Mouse (Mus musculus) spleen, adult 12 weeks (tissue): ENCODE data around the gene Gm20547.
"Not testable (repeated sequence)": the region's sequence is repeated elsewhere in the genome, so short reads cannot be mapped to it uniquely, and the experiment has no call there.

Source experiments
- DNase-seq: peaks from one replicate; pipeline ENCODE4 v3.0.0; 2022; ENCODE audit warnings: low spot score

Gene Gm20547

DNA sequence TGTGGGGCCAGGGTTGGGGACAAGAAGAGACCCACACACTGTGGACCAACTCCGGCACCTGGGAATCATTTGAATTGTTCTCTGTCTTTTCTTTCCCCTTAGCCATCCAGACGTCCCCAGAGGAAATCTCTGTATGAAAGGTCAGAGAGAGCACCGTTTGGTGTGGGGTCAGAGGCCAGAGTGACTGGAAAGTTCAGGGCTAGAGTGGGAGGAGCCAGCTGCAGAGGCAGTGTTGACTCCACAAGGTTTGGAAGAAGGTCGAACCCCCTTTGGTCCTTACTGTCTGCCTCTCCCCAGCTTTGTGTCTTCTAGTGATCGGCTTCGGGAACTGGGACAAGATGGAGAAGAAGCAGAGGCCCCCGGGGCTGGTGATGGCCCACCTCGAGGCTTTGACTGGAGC lies 28.3 kb downstream of the Gm20547 start:
- no peak for DNase-seq

DNA sequence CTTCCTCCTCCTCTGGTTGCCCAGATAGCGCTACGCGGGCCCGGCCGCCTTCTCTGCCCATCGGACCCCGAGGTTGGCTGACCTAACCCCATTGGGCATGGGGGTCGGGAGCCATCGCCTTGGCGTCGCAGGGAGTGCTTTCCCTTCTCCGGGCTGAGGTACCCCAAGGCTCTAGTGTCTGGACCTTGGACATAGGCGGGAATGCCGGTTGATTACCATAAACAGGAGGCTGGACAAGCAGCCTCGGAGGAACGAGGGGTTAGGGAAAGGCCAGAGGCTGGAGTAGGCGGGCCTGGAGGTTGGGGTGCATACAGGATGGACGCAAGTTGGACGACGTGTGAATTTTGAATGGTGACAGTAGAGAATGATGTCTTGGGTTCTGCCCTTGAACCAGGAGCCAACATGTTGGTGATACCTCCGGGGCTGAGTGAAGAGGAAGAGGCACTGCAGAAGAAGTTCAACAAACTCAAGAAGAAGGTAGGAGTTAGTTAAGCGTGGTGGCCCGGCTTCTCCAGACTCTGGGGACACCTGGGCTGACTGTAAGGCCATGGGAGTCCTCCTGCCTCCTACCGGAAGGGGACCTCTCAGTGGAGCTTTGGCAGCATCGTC lies 31.2 kb downstream of the Gm20547 start:
- DNase-seq = no peak

DNA sequence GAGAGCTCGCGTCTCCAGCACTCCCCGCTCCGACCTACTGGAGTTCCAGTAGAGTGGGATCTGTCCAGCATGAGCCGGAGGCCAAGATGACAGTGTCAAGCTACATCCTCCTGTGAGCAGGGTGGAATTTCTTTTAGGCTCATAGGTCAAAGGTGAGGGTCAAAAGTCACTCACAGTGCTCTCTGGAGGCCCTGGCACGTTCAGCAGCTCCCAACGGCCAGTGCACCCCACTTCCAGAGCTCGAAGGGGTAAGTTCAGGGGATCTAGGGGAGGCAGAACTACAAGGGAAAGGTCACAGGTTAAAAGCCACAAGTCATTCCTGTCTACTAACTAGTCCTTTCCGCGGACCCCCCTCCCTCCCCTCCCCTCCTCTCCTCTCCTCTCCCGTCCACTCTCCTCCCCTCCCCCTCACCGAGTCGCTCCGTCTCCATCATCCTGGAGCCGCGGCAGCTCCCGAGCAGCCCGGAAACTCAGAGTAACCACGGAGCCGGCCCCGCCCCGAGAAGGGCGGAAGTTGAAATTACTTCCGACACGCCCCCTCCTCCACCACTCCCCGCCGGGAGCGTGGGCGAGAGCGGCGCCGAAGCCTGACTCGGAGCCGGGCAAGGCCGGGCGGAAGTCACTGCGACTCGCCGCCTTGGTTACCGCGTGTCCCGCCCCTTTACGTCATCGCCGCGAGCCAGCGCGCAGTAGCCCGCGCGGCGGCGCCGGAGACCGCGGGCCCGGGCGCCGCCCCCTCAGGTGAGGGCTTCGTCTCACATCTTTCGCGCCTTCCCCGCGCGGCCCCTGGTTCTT lies 31.9 kb downstream of the Gm20547 start, which contains the start of the genes Skiv2l and Nelfe:
Skiv2l (minus strand) TSS at position 489 of the 795 bp plus-strand sequence.
Nelfe (plus strand) TSS at position 670 of the 795 bp plus-strand sequence.
- peak; percentile 97 for DNase-seq

DNA sequence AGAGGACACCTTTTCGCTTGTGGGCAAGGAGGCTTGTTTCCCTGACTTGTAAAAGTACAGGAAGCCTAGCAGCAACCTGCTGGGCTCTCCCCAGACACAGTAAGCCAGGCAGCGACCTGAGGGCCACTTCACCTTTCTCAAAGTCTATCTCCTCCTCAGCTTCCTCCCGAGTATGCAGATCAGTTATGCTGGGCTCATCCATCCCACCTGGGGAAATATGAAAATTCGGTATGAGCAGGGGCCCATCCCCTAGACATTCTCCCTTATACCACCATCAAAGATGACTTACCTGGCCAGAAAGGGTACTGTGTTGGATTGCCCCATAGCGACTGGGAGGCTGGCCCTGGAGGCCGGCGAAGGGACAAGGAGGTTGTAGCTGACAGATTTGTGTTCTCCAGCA lies 34.2 kb downstream of the Gm20547 start:
- no peak for DNase-seq

DNA sequence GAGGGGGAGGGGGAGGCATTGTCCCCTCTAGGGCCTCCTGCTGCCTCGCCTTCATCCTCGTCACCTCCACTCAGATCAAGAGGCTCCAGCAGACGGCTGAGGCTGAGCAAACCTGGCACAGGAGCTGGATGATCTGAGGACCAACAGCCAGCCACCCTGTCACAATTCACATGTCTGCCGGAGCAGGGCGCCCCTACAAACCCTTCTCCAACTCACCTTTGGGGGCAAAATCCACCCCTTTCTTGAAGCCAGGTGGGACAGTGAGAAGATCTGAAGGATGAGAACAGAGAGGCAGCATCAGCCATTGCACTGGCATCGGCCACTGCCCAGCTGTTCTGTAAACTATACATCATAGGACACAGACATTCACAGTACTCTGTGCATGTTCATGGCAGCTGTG lies 34.6 kb downstream of the Gm20547 start:
- DNase-seq = no peak

DNA sequence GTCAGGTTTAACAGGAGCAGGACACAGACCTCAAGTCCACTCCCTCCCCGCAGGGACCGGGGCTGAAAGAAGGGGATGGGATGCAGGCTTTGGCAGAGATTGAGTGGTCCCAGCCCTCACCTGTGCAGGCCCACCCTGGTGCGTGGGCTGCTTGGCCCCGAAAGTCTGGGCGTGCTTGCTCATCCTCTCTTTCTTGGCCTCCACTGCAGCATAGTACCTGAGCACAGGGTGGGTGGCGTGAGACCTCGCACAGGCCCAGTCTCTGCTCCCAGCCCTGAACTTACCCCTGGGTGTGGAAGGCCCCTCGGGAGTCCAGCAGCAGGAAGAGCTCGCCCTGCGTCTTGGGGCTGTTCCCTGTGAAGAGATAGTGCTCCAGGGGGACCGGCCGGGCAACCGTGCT lies 37.0 kb downstream of the Gm20547 start:
- no peak for DNase-seq

DNA sequence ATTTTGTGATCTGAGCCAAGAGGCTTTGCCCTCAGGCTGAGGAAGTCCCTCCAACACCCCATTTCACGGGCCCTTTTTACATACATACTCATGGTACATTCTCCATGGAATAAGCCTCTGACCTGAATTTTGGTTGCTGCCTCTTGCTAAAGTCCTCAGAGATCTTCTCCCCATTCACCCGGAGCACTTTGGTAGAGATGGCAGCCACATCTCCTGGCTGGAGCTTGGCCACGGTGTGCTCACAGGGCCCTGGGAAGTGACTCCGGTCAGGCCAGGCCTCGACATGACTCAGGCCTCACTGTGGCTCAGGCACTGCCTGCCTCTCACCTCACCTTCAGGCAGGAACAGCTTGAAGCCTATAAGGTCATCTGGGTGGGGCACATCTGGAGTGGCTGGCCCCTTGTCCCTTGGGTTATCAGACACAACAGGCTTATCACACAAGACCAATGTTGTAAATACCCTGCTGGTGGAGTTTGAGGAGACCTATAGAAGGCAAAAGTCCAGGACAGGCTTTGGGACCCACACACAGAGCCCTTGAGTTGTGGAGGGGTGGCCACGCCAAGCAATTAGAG lies 41.0 kb downstream of the Gm20547 start:
- no peak for DNase-seq

DNA sequence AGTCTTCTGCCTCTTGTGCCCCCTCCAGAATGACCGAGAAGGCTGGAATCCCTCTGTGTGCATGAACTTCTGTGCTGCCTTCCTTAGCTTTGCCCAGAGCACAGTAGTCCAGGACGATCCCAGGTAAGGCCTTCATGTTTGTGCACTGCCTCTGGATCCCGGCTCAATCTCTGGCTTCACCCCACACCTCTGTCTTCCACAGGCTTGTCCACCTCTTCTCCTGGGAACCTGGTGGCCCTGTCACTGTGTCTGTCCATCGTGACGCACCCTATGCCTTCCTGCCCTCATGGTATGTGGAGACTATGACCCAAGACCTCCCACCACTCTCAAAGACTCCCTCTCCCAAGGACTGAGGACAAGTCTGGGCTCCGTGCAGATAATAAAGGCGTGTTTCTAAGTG lies 43.1 kb downstream of the Gm20547 start:
- no peak for DNase-seq

DNA sequence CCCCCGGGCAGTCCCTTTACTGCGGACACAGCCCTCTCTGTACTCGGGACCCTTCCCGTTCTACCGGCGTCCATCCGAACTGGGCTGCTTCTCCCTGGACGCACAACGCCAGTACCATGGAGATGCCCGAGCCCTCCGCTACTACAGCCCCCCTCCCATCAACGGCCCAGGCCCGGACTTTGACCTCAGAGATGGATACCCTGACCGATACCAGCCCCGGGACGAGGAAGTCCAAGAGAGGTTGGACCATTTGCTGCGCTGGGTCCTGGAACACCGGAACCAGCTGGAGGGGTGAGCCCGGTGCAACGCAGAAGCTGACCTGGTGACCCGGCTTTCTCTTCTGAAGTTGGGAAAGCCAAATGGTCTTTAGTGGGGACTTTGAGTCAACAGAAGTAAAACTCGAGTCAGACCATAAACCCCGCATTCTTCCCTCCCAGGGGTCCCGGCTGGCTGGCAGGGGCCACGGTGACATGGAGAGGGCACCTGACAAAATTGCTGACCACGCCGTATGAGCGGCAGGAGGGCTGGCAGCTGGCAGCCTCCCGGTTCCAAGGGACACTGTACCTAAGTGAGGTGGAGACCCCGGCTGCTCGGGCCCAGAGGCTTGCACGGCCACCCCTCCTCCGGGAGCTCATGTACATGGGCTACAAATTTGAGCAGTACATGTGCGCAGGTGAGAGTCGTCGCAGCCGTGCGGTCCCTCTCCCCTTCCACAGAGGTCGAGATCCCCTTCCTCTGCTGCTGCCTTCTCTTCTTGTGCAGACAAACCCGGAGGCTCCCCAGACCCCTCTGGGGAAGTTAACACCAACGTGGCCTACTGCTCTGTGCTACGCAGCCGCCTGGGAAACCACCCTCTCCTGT lies 44.1 kb downstream of the Gm20547 start:
- DNase-seq = no peak

DNA sequence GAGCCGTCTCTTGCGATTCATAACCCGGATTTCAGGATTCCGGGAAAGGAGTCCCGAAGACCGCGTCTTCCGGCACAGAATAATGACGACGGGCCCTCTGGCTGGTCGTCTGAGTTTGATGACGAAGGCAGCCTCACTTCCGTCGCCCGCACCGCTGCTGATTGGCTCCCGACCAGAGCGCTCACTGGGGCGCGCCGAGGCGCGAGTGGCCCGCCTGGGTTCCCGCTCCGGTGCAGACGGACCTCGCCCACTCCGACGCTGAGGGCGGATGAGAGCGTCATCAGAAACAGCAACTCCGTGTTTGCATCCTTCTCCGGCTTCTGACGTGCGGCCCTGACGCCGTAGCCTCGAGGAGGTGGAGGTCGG lies 45.0 kb downstream of the Gm20547 start, which contains the start of the genes Stk19 and Dxo:
Stk19 (minus strand) TSS at position 90 of the 366 bp plus-strand sequence.
Dxo (plus strand) TSS at position 164 of the 366 bp plus-strand sequence.
- DNase-seq = peak; percentile 89

DNA sequence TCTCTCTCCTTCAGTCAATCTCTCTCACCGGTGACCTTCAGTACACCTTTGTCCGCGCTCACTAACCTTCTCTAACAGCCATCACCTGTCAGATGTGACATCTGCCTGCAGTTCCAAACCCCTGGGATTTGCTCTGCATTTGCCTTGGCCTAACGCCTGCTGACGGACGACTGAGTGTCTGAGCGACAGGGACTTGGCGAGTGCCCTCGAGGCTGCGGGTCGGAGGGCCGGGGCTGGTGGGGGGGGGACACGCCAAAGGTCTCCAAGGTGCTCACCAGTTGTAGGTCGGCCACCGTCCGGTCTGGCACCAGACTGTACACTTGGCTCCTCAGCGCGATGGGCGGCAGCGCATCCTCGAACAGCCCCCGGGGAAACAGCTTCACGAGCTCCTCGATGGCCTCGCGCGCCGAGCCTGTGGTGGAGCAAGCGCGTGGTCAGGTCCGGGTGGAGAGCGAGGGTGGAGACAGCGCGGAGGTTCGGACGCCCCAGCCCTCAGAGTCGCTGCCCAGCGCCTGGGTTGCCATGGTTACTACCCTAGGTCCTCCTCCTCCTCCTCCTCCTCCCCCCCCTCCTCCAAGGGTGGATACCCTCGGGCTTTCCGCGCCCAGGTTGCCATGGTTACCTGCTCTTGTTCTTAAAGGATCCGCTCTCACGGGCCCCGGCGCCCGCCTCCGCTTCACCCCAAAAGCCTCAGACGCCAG lies 45.5 kb downstream of the Gm20547 start:
- no peak for DNase-seq

DNA sequence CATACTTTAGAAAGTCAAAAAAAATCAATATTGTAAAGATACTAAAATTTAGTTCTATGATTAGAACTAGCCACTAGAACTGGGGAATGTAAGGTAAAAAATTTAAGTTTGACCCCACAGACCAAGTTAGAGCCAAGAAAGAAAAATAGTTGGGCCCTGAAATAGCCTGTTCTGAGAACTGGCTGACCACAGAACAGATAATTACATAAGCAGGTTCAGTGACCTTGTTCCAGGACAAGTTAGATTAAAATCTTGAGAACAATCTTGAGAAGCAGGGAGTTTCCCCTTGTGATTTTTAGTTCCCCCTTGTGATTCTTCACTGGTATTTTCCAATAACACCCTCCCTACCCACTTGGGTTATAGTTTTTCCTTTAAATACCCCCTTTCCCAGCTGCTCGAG lies 51.1 kb downstream of the Gm20547 start:
- DNase-seq = not testable (repeated sequence)

DNA sequence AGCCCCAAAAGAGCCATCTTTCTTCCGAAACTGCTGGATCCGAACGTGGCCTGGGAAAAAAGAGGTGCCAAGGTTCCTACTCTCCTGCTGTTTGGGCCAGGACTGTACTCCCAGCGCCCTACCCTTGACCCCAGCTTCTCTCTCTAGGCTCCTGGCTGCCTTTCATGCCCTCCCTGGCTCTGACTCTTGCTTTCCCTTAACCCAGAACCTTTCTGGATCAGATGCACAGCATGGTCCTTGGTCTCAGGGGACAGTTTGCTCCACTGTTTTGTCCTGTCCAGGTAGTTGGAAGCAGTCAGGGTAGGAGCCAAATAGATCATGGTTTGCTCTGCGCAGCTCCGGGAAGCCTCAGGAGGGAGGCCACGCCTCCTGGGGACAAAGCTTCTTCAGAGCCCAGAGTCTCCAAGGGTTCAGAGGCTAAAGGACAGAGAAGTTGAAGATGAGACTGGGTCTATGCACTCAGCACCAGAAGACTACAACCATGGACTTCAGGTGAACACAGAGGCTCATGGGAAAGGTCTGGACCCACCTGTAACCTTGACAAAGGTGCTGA lies 66.9 kb downstream of the Gm20547 start:
- no peak for DNase-seq

DNA sequence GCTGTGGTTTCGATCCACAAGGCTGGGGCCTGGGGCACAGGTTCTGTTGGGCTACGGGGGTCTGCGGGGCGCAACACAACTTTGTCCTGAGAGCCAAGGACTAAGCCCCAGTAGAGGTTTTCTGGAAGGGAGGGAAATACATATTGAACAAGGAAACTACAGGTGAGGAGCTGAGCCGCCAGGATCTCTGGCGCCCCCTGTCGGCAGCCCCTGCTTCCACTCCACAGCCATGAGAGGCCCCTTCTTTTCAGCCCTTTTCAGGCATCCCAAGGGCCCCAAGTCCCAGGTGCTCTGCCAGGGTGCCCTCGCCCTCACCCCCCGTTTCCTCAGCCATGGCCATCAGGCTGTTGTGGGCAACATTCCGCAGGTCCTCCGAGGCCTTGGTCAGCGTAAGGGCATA lies 68.1 kb downstream of the Gm20547 start:
- DNase-seq = not testable (repeated sequence)

DNA sequence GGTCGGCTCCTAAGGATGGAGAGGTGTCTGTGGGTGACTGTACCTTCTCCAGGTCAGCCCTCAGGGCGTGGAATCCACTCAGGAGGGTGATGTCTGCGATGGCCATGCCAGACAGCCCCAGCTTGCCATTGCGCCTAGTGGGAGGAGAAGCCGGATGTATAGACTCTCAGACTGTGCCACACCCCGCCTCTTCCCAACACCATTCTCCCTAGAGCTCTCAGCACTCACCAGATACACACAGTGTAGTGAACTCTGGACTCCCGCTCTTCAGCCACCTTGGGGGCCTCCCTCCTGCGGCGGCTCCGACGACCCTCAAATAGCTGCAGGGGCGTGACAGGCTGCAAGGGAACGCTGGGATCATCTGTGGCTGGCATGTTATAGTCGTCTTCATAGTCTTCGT lies 70.6 kb downstream of the Gm20547 start:
- DNase-seq = no peak

DNA sequence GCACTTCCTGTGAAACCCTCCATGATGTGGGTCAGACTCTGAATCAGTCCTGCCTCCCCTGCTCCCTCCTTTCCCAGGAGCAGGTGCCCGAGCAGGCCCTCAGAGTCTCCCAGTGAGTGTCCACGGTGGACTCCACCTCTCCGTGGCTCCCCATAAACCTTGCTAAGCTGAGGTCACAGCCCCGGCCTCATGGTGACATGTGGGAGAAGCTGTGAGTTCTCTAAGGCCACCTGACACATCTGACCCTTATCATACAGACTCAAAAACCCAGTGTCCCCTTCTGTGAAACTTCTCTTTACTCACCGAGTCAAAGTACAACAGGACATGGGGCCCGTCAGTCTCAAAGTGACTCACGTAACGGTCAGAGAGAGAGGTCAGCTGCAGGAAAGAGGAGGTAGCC lies 71.0 kb downstream of the Gm20547 start:
- DNase-seq = not testable (repeated sequence)

DNA sequence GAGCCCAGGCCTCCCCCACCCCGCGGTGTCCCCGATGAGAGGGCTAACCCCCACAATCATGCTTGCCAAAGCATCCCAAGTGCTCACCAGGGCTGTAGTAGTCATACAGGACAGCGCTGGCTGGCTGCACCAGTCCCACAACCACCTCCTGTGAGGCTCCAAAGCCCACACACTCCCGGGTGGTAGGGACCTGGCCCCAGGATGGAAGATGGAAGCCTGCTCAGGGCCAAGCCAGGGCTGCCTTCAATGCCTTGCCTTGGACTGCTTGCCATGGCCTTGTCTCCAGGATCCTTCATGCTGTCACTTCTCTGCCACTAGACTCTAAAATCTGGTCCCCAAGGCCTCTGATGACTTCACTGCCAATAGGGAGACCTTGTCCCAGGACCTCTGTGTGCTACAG lies 71.4 kb downstream of the Gm20547 start:
- DNase-seq = not testable (repeated sequence)

DNA sequence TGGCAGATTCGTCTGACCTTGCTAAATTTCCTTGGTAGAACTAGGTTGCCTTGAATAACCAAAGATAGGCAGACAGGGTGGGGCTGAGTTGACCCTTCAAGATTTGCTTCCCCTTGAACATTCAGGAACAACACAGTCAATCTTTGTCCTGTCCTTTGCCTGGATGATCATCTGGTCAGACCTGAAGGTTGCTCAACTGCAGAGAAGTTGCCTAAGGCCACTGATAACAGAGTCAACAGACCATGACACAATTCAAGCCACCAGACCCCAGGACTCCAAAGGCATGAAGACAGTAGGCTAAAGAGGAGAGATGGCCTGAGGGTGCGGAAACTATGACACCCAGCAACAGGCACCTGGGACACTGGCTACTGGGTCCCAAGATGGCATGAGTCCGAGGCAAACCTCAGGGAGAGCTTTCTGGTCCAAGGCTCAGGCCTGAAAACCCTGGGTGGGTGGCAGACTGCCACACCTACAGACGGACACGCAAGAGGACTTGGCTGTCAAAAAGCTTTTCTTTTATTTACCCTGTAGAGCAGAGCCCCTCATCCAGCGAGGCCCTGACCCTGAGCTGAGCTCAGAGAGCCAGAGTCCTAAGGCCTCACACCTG lies 73.1 kb downstream of the Gm20547 start:
- no peak for DNase-seq

DNA sequence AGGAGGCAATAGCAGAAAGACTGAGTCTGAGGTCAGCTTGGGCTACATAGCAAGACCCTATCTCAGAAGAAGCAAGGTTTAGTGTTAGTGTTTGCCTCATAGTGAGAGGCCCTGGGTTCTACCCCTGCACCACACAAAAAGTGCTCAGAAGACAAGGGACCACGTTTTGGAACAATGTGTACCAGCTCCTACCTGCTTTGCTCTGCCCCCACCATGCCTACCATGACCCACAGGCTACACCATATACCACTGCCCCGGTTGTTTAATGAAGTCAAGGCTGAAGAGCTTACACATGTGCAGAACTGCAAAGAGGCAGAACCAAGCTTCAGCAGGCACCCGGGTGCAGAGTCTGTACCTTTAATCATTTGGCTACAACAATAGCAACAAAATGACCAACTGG lies 74.7 kb downstream of the Gm20547 start:
- no peak for DNase-seq
